Mouse (Mus musculus) forebrain, embryonic 14.5 days (tissue): ENCODE measurements around the gene Dlg2. TPM values are rescaled to one million over a fixed set of nuclear protein-coding genes. Genes with fewer than 3 reads are reported as not detected.
"Not testable (repeated sequence)": the region's sequence is repeated elsewhere in the genome, so short reads cannot be mapped to it uniquely, and the experiment has no call there.

ENCODE experiments used
- ATAC-seq: fragments of 200-750 bp; cut with Nextera tagmentation; 2 replicates; pipeline ENCODE4 v1.8.0; 2017; ENCODE audit warnings: mild to moderate bottlenecking, moderate library complexity
- DNase-seq: peaks from one replicate; pipeline ENCODE4 v3.0.0-alpha.2; 2015; ENCODE audit warnings: low spot score
- H3K27ac ChIP-seq: fragments of 300-500 bp; sonication (generic); 2 replicates; pipeline ENCODE4 v1.5.1; 2014; ENCODE audit warnings: low read depth, mild to moderate bottlenecking, control low read depth, low read length, moderate library complexity
- H3K27me3 ChIP-seq: fragments of 300-500 bp; sonication (generic); replicated peaks from 2 replicates; pipeline ENCODE4 v1.6.1; 2014; ENCODE audit warnings: low read length, control low read depth, mixed read lengths; ENCODE audit not compliant: control insufficient read depth, insufficient read depth
- H3K36me3 ChIP-seq: fragments of 300-500 bp; sonication (generic); 2 replicates; pipeline ENCODE4 v1.6.1; 2014; ENCODE audit warnings: low read length, control low read depth; ENCODE audit not compliant: control insufficient read depth, insufficient read depth
- H3K4me1 ChIP-seq: fragments of 300-500 bp; sonication (generic); 2 replicates; pipeline ENCODE4 v1.6.1; 2014; ENCODE audit warnings: antibody characterized with exemption, low read length, control low read depth; ENCODE audit not compliant: control insufficient read depth, insufficient read depth
- H3K4me2 ChIP-seq: fragments of 300-500 bp; sonication (generic); 2 replicates; pipeline ENCODE4 v1.6.1; 2014; ENCODE audit warnings: mild to moderate bottlenecking, control low read depth, low read length
- H3K4me3 ChIP-seq: fragments of 300-500 bp; sonication (generic); 2 replicates; pipeline ENCODE4 v1.5.1; 2014; ENCODE audit warnings: low read depth, low read length, control low read depth
- H3K9ac ChIP-seq: fragments of 300-500 bp; sonication (generic); 2 replicates; pipeline ENCODE4 v1.6.1; 2014; ENCODE audit warnings: mild to moderate bottlenecking, low read length, control low read depth, moderate library complexity
- H3K9me3 ChIP-seq: fragments of 300-500 bp; sonication (generic); replicated peaks from 2 replicates; pipeline ENCODE4 v1.6.1; 2016; ENCODE audit warnings: low read length, control low read depth, mixed read lengths; ENCODE audit not compliant: control insufficient read depth
- WGBS: fragments of 180-500 bp; shearing (Covaris S2); extraction: QIAGEN DNeasy Blood & Tissue Kit; methylation state at CpG from one replicate; pipeline ENCODE4 v1.1.7; 2014; 5-methylcytosine and 5-hydroxymethylcytosine counted together
- polyA plus RNA-seq: library from polyadenylated mRNA; unstranded; fragments of >200 nt; fragmentation: Nextera tagmentation; extraction: Ambion mirVana; gene quantifications from 2 replicates; pipeline ENCODE4 v1.2.1, GENCODE M21; 2014

The Dlg2 gene
- polyA plus RNA-seq, 1 experiment from 2014 or later = 17.9 TPM

GRCm38 (mm10) chr7:90876796-90877195 lies 400.3 kb downstream of the Dlg2 start:
- not testable (repeated sequence) for DNase-seq, H3K27ac ChIP-seq, H3K9me3 ChIP-seq, ATAC-seq, H3K27me3 ChIP-seq, H3K4me3 ChIP-seq, H3K4me1 ChIP-seq, H3K36me3 ChIP-seq, H3K9ac ChIP-seq, H3K4me2 ChIP-seq
- WGBS = 33% methylated on average over 4 of the region's 4 CpGs

- Histone ChIP-seq H3K27ac (no peak overlapping the region), H3K9me3 (no peaks in the 10 kb centered on the region), H3K9ac (no peak overlapping the region), H3K4me1 (peaks cover 6% of the 10 kb centered on the region; the same call in 1 of the 2 replicates), H3K27me3 (no peaks in the 10 kb centered on the region), H3K4me3 (no peak overlapping the region), H3K36me3 (no peaks in the 10 kb centered on the region), H3K4me2 (no peak overlapping the region)
- DNase-seq = no peak
- ATAC-seq = no peak
- 65% methylated on average over 3 of the region's 3 CpGs for WGBS
Observed at GRCm38 (mm10) chr7:90882740-90883139, 406.3 kb downstream of the Dlg2 start.

GRCm38 (mm10) chr7:90886396-90887006 lies 410.0 kb downstream of the Dlg2 start:
- ATAC-seq (peak; percentile 59), DNase-seq (peak; percentile 52)
- Histone ChIP-seq H3K27me3 (no peaks in the 10 kb centered on the region), H3K36me3 (no peaks in the 10 kb centered on the region), H3K27ac (peak overlapping the region; percentile 79), H3K4me1 (peaks cover 6% of the 10 kb centered on the region; the same call in 1 of the 2 replicates), H3K4me2 (peak overlapping the region; percentile 86), H3K9ac (peak overlapping the region; percentile 67; the same call in 1 of the 2 replicates), H3K9me3 (no peaks in the 10 kb centered on the region), H3K4me3 (peak overlapping the region; percentile 30)
- 0% methylated on average over 13 of the region's 13 CpGs for WGBS

- Histone ChIP-seq H3K4me3 (peak overlapping the region; percentile 30), H3K4me1 (peaks cover 6% of the 10 kb centered on the region; the same call in 1 of the 2 replicates), H3K9ac (peak overlapping the region; percentile 67), H3K4me2 (peak overlapping the region; percentile 86), H3K9me3 (no peaks in the 10 kb centered on the region), H3K36me3 (no peaks in the 10 kb centered on the region), H3K27me3 (no peaks in the 10 kb centered on the region), H3K27ac (peak overlapping the region; percentile 79)
- under 1% methylated on average over 21 of the region's 21 CpGs for WGBS
- peak; percentile 72 for DNase-seq
- peak; percentile 78 for ATAC-seq
Observed at GRCm38 (mm10) chr7:90887007-90887720, 410.7 kb downstream of the Dlg2 start.

- no peak overlapping the region for H3K9ac ChIP-seq
- H3K4me3 ChIP-seq = no peak overlapping the region
- 83% methylated on average over 4 of the region's 4 CpGs for WGBS
- H3K4me1 ChIP-seq = no peaks in the 10 kb centered on the region
- no peaks in the 10 kb centered on the region for H3K27me3 ChIP-seq
- no peak for DNase-seq
- H3K9me3 ChIP-seq = no peaks in the 10 kb centered on the region
- no peaks in the 10 kb centered on the region for H3K36me3 ChIP-seq
- no peak overlapping the region for H3K27ac ChIP-seq
- ATAC-seq = no peak
- no peak overlapping the region for H3K4me2 ChIP-seq
Observed at GRCm38 (mm10) chr7:90927441-90927840, 451.0 kb downstream of the Dlg2 start.

- no peak overlapping the region for H3K9ac ChIP-seq
- ATAC-seq = no peak
- H3K27me3 ChIP-seq = no peaks in the 10 kb centered on the region
- no peak for DNase-seq
- no peak overlapping the region for H3K27ac ChIP-seq
- H3K4me3 ChIP-seq = no peak overlapping the region
- no peaks in the 10 kb centered on the region for H3K36me3 ChIP-seq
- H3K9me3 ChIP-seq = no peaks in the 10 kb centered on the region
- WGBS = 83% methylated on average over 5 of the region's 5 CpGs
- H3K4me1 ChIP-seq = no peaks in the 10 kb centered on the region
- no peak overlapping the region for H3K4me2 ChIP-seq
Observed at GRCm38 (mm10) chr7:90940726-90941125, 464.3 kb downstream of the Dlg2 start.

GRCm38 (mm10) chr7:90947073-90947472 lies 470.6 kb downstream of the Dlg2 start:
- Histone ChIP-seq H3K4me2 (no peak overlapping the region), H3K27me3 (no peaks in the 10 kb centered on the region), H3K4me3 (no peak overlapping the region), H3K27ac (no peak overlapping the region), H3K9ac (no peak overlapping the region), H3K9me3 (no peaks in the 10 kb centered on the region), H3K4me1 (no peaks in the 10 kb centered on the region), H3K36me3 (no peaks in the 10 kb centered on the region)
- 87% methylated on average over 8 of the region's 8 CpGs for WGBS
- ATAC-seq (no peak), DNase-seq (no peak)

- no peak for ATAC-seq
- Histone ChIP-seq H3K27ac (no peak overlapping the region), H3K4me1 (no peaks in the 10 kb centered on the region), H3K9ac (no peak overlapping the region), H3K4me3 (no peak overlapping the region), H3K9me3 (no peaks in the 10 kb centered on the region), H3K36me3 (no peaks in the 10 kb centered on the region), H3K4me2 (no peak overlapping the region), H3K27me3 (no peaks in the 10 kb centered on the region)
- 91% methylated on average over 5 of the region's 5 CpGs for WGBS
- DNase-seq = no peak
Observed at GRCm38 (mm10) chr7:90949212-90949611, 472.7 kb downstream of the Dlg2 start.

GRCm38 (mm10) chr7:90977241-90977640 lies 500.8 kb downstream of the Dlg2 start:
- Histone ChIP-seq H3K4me1 (no peaks in the 10 kb centered on the region), H3K9ac (no peak overlapping the region), H3K4me3 (no peak overlapping the region), H3K27ac (no peak overlapping the region), H3K4me2 (no peak overlapping the region), H3K27me3 (no peaks in the 10 kb centered on the region), H3K9me3 (no peaks in the 10 kb centered on the region), H3K36me3 (no peaks in the 10 kb centered on the region)
- peak; percentile 7 for DNase-seq
- ATAC-seq = no peak
